Mouse (Mus musculus) heart, postnatal 0 days (tissue): ENCODE results near the gene Mcfd2.

Experiments used
- CTCF ChIP-seq: IDR thresholded peaks from 2 replicates; pipeline ENCODE4 v1.5.1; 2016; ENCODE audit warnings: antibody characterized with exemption, control low read depth, low read depth
- EP300 ChIP-seq: IDR thresholded peaks from 2 replicates; pipeline ENCODE4 v1.6.1; 2016; ENCODE audit warnings: antibody characterized with exemption, low read depth

DNA sequence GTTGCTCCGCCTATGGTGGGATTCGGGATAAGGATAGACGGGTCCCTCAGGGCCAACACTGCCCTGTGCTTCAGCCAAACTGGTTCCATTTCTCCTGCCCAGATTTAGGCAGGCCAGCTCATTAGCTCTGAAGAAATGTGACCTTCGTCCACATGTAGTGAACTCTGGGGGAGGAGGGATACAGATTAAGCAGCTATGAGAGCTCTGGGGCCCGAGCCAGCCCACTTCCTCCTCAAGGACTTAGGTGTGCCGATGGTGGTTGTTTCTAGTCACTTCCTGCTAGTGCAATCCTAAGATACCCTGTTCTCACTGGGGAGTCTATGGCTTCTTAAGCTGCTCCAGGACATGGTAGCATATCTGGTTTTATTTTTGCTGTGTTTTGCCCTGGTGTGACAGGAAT is 33.2 kb upstream of the Mcfd2 start:
- TF ChIP-seq CTCF: no peak
- TF ChIP-seq EP300: no peak
